20 mouse cellular contexts compared by ENCODE assay signal in the genomic region with DNA sequence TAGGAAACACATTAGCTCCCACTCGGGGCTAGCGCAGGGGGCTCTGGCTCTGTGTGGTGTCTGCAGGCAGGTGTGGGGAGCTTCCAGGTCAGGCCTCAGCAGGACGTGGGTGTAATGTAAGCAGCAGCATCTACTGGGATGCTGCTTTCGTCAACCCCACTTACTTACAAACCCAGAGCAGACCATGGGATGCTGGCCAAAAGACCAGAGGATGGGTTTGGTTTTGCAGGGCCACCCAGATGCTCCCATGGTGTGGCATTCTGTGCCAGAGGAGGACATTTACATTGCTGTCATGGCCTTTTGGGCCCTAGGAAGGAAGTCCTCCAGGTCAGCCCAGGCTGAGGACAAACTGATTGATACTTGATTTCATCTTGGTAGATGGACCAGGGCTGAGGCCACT.
A peak's percentile ranks its signal among the peaks of the same experiment; 100 is the strongest.
DNase-seq lines count a peak whose midpoint lies in the region; ATAC-seq and TF ChIP-seq lines count a peak whose summit lies in the region.
"Had no signal": no experiment of that assay in that cellular context is flagged by ENCODE, and none has a peak within 500 bp of the region (broad histone marks: within the 10 kb centered on the region; RNA-seq: fewer than 3 reads in every experiment).

No protein-coding gene starts in this region.

- no peaks in the 10 kb centered on the region; the same call in 1 of the 2 replicates for H3K36me3 ChIP-seq in forebrain, embryonic 15.5 days
- H3K36me3 ChIP-seq in forebrain, embryonic 11.5 days (ENCODE audit: control insufficient read depth, insufficient read depth, low read length): no peaks in the 10 kb centered on the region
- H3K36me3 ChIP-seq: embryonic facial prominence, embryonic 10.5 days; G1E had no signal

- WGBS in cerebellum, adult 2 months: 72% methylated on average over 4 of the region's 4 CpGs
- WGBS in forebrain, embryonic 15.5 days: 76% methylated on average over 4 of the region's 4 CpGs
- WGBS in forebrain, embryonic 11.5 days: 84% methylated on average over 4 of the region's 4 CpGs

- H3K4me2 ChIP-seq in forebrain, embryonic 15.5 days (replicated peaks): no peak overlapping the region
- no peak overlapping the region for H3K4me2 ChIP-seq in forebrain, embryonic 11.5 days (ENCODE audit: low read depth, low read length, severe bottlenecking)
- H3K4me2 ChIP-seq: embryonic facial prominence, embryonic 12.5 days; forebrain, embryonic 13.5 days had no signal

- peaks cover 14% of the 10 kb centered on the region for H3K4me1 ChIP-seq in cerebellum, adult 2 months (ENCODE audit: control insufficient read depth, insufficient read depth, low read length)
- peaks cover 13% of the 10 kb centered on the region for H3K4me1 ChIP-seq in forebrain, embryonic 15.5 days
- no peaks in the 10 kb centered on the region for H3K4me1 ChIP-seq in forebrain, embryonic 11.5 days (replicated peaks; ENCODE audit: control insufficient read depth, insufficient read depth, low read length)
- H3K4me1 ChIP-seq: embryonic facial prominence, embryonic 10.5 days; embryonic facial prominence, embryonic 12.5 days; forebrain, embryonic 13.5 days had no signal

- H3K9ac ChIP-seq in forebrain, embryonic 15.5 days (replicated peaks): no peak overlapping the region
- no peak overlapping the region for H3K9ac ChIP-seq in forebrain, embryonic 11.5 days (ENCODE audit: low read length)
- H3K9ac ChIP-seq: embryonic facial prominence, embryonic 12.5 days; forebrain, embryonic 13.5 days; forebrain, postnatal 0 days had no signal

- H3K27ac ChIP-seq in cerebellum, adult 2 months (ENCODE audit: insufficient read depth, low read length): 0 out of 2 replicates have a peak overlapping the region, but pooled peaks have one; percentile 46
- H3K27ac ChIP-seq in forebrain, embryonic 15.5 days (replicated peaks): peak overlapping the region; percentile 76
- H3K27ac ChIP-seq in forebrain, embryonic 11.5 days (ENCODE audit: low read depth, low read length): no peak overlapping the region
- H3K27ac ChIP-seq: embryonic facial prominence, embryonic 10.5 days; embryonic facial prominence, embryonic 12.5 days; forebrain, embryonic 13.5 days had no signal

- H3K9me3 ChIP-seq in forebrain, embryonic 15.5 days: no peaks in the 10 kb centered on the region
- H3K9me3 ChIP-seq in forebrain, embryonic 11.5 days (ENCODE audit: control insufficient read depth, low read length): no peaks in the 10 kb centered on the region
- H3K9me3 ChIP-seq: embryonic facial prominence, embryonic 10.5 days; embryonic facial prominence, embryonic 12.5 days; forebrain, embryonic 13.5 days had no signal

- no peak for ATAC-seq in forebrain, embryonic 15.5 days (replicated peaks)
- ATAC-seq in forebrain, embryonic 11.5 days (replicated peaks; ENCODE audit: low FRiP score): no peak
- ATAC-seq: activated CD4-positive, CD25-positive, alpha-beta regulatory T cell, adult 4 months; CD4-positive, CD25-positive, alpha-beta regulatory T cell, adult 4 months; Patski had no signal

- H3K4me3 ChIP-seq in cerebellum, adult 2 months (replicated peaks; ENCODE audit: insufficient read depth, low read depth, low read length): no peak overlapping the region
- H3K4me3 ChIP-seq in forebrain, embryonic 15.5 days: no peak overlapping the region
- H3K4me3 ChIP-seq in forebrain, embryonic 11.5 days (ENCODE audit: low read depth, low read length): no peak overlapping the region
- H3K4me3 ChIP-seq: embryonic facial prominence, embryonic 10.5 days; embryonic facial prominence, embryonic 12.5 days; forebrain, embryonic 13.5 days had no signal

- no peak for TF ChIP-seq CTCF in cerebellum, adult 2 months (IDR thresholded peaks at IDR 0.05; ENCODE audit: borderline replicate concordance, insufficient read depth, low read depth, low read length)

- TF ChIP-seq POLR2A in cerebellum, adult 2 months (IDR thresholded peaks at IDR 0.05; ENCODE audit: borderline replicate concordance, insufficient read depth, low read length): no peak

- no peaks in the 10 kb centered on the region for H3K27me3 ChIP-seq in cerebellum, adult 2 months (ENCODE audit: control insufficient read depth, insufficient read depth, low read length)
- H3K27me3 ChIP-seq in forebrain, embryonic 15.5 days: no peaks in the 10 kb centered on the region
- H3K27me3 ChIP-seq in forebrain, embryonic 11.5 days (ENCODE audit: control insufficient read depth, insufficient read depth, low read length): no peaks in the 10 kb centered on the region
- H3K27me3 ChIP-seq: embryonic facial prominence, embryonic 12.5 days; forebrain, embryonic 13.5 days; Patski had no signal

- intact Hi-C loops in left cerebral cortex, postnatal 4 days (cut with DNase I): no loop called here

- DNase-seq in cerebellum, adult 2 months: no peak
- no peak for DNase-seq in cerebellum, adult 8-10 months
- peak; percentile 55 for DNase-seq in cerebellum, postnatal 10 days
- DNase-seq in cerebellum, postnatal 36 days: no peak
- DNase-seq in forebrain, embryonic 11.5 days (ENCODE audit: low spot score): no peak
- peak; percentile 33 for DNase-seq in left cerebral cortex, postnatal 4 days
- no peak for DNase-seq in left cerebral cortex, adult 11 months (ENCODE audit: low spot score)
- DNase-seq: adrenal gland, adult 8-10 months; adrenal gland, postnatal 14 days; adrenal gland, postnatal 36 days; B cell, adult 2 months had no signal

Comparison
In these comparisons a context has a peak if more than half of its experiments do, and no peak if none do; other contexts are left out.
1. DNase-seq: peak in cerebellum, postnatal 10 days (2 of 2) and left cerebral cortex, postnatal 4 days (single experiment); none in cerebellum, adult 2 months (0 of 2), cerebellum, adult 8-10 months (single experiment), cerebellum, postnatal 36 days (0 of 2), forebrain, embryonic 11.5 days (single experiment) and left cerebral cortex, adult 11 months (single experiment).